Mouse (Mus musculus): ENCODE results near the gene Stt3a. TPM values are rescaled to one million over a fixed set of nuclear protein-coding genes. Genes with fewer than 3 reads are reported as not detected.
A peak's percentile ranks its signal among the peaks of the same experiment; 100 is the strongest.

Gene Stt3a
- polyA plus RNA-seq, 1 experiment from 2014 or later, result 184 TPM

GRCm38 (mm10) chr9:36726131-36727033 lies 41.1 kb downstream of the Stt3a start:
- WGBS, result under 1% methylated on average over 52 of the region's 53 CpGs
- DNase-seq (ENCODE audit: low spot score), result peak; percentile 92

GRCm38 (mm10) chr9:36716624-36717023 lies 50.9 kb downstream of the Stt3a start:
- no peaks in the 10 kb centered on the region for H3K9me3 ChIP-seq (replicated peaks; ENCODE audit: low read length)
- no peak overlapping the region for H3K27ac ChIP-seq
- no peak overlapping the region for H3K4me3 ChIP-seq (replicated peaks; ENCODE audit: low read depth, low read length)
- H3K9ac ChIP-seq (ENCODE audit: low read depth, low read length), result no peak overlapping the region
- H3K27me3 ChIP-seq (ENCODE audit: insufficient read depth, low read length), result no peaks in the 10 kb centered on the region
- H3K4me1 ChIP-seq (replicated peaks; ENCODE audit: insufficient read depth, low read length), result no peaks in the 10 kb centered on the region
- DNase-seq (ENCODE audit: low spot score), result no peak
- no peak overlapping the region for H3K4me2 ChIP-seq (ENCODE audit: low read length)
- H3K36me3 ChIP-seq (ENCODE audit: insufficient read depth, low read length), result 0 out of 2 replicates have a peak, but pooled peaks cover 2% of the 10 kb centered on the region
- no peak for ATAC-seq (replicated peaks; ENCODE audit: low FRiP score, low read depth)
- TF ChIP-seq CTCF (IDR thresholded peaks at IDR 0.05; ENCODE audit: low read depth), result peak; percentile 35; the same call in 1 of the 2 replicates
- WGBS, result 74% methylated on average over 3 of the region's 3 CpGs

More at GRCm38 (mm10) chr9:36726131-36727033, 41.1 kb downstream of the Stt3a start:
- Histone ChIP-seq H3K4me1 (replicated peaks; ENCODE audit: insufficient read depth, low read length) (no peaks in the 10 kb centered on the region), H3K36me3 (ENCODE audit: insufficient read depth, low read length) (0 out of 2 replicates have a peak, but pooled peaks cover 8% of the 10 kb centered on the region), H3K9ac (ENCODE audit: low read depth, low read length) (peak overlapping the region; percentile 66), H3K4me3 (replicated peaks; ENCODE audit: low read depth, low read length) (peak overlapping the region; percentile 69), H3K27me3 (ENCODE audit: insufficient read depth, low read length) (no peaks in the 10 kb centered on the region), H3K4me2 (ENCODE audit: low read length) (peak overlapping the region; percentile 93), H3K9me3 (replicated peaks; ENCODE audit: low read length) (no peaks in the 10 kb centered on the region), H3K27ac (peak overlapping the region; percentile 74)
- no peak for TF ChIP-seq CTCF (IDR thresholded peaks at IDR 0.05; ENCODE audit: low read depth)
- peak; percentile 96 for ATAC-seq (replicated peaks; ENCODE audit: low FRiP score, low read depth)

- no peaks in the 10 kb centered on the region for H3K36me3 ChIP-seq (ENCODE audit: insufficient read depth, low read length)
- no peaks in the 10 kb centered on the region for H3K4me1 ChIP-seq (replicated peaks; ENCODE audit: insufficient read depth, low read length)
- ATAC-seq (replicated peaks; ENCODE audit: low FRiP score, low read depth) (no peak), DNase-seq (ENCODE audit: low spot score) (no peak)
- no peak overlapping the region for H3K27ac ChIP-seq
- no peak for TF ChIP-seq CTCF (IDR thresholded peaks at IDR 0.05; ENCODE audit: low read depth)
- no peak overlapping the region for H3K9ac ChIP-seq (ENCODE audit: low read depth, low read length)
- H3K4me3 ChIP-seq (replicated peaks; ENCODE audit: low read depth, low read length), result no peak overlapping the region
- 92% methylated on average over 6 of the region's 6 CpGs for WGBS
- no peaks in the 10 kb centered on the region for H3K9me3 ChIP-seq (replicated peaks; ENCODE audit: low read length)
- H3K27me3 ChIP-seq (ENCODE audit: insufficient read depth, low read length), result no peaks in the 10 kb centered on the region
- no peak overlapping the region for H3K4me2 ChIP-seq (ENCODE audit: low read length)
Observed at GRCm38 (mm10) chr9:36707304-36707703, 60.2 kb downstream of the Stt3a start.

GRCm38 (mm10) chr9:36705923-36706322 lies 61.6 kb downstream of the Stt3a start:
- Histone ChIP-seq H3K36me3 (ENCODE audit: insufficient read depth, low read length) (no peaks in the 10 kb centered on the region), H3K4me1 (replicated peaks; ENCODE audit: insufficient read depth, low read length) (no peaks in the 10 kb centered on the region), H3K4me3 (replicated peaks; ENCODE audit: low read depth, low read length) (no peak overlapping the region), H3K9me3 (replicated peaks; ENCODE audit: low read length) (no peaks in the 10 kb centered on the region), H3K27ac (no peak overlapping the region), H3K9ac (ENCODE audit: low read depth, low read length) (no peak overlapping the region), H3K27me3 (ENCODE audit: insufficient read depth, low read length) (no peaks in the 10 kb centered on the region), H3K4me2 (ENCODE audit: low read length) (no peak overlapping the region)
- no peak for TF ChIP-seq CTCF (IDR thresholded peaks at IDR 0.05; ENCODE audit: low read depth)
- 90% methylated on average over 3 of the region's 3 CpGs for WGBS
- ATAC-seq (replicated peaks; ENCODE audit: low FRiP score, low read depth), result no peak
- DNase-seq (ENCODE audit: low spot score), result no peak

- no peak for ATAC-seq (replicated peaks; ENCODE audit: low FRiP score, low read depth)
- no peak overlapping the region for H3K4me3 ChIP-seq (replicated peaks; ENCODE audit: low read depth, low read length)
- no peaks in the 10 kb centered on the region for H3K9me3 ChIP-seq (replicated peaks; ENCODE audit: low read length)
- no peak overlapping the region for H3K9ac ChIP-seq (ENCODE audit: low read depth, low read length)
- WGBS, result 93% methylated on average over 10 of the region's 10 CpGs
- TF ChIP-seq CTCF (IDR thresholded peaks at IDR 0.05; ENCODE audit: low read depth), result no peak
- DNase-seq (ENCODE audit: low spot score), result no peak
- no peaks in the 10 kb centered on the region for H3K4me1 ChIP-seq (replicated peaks; ENCODE audit: insufficient read depth, low read length)
- H3K27me3 ChIP-seq (ENCODE audit: insufficient read depth, low read length), result no peaks in the 10 kb centered on the region
- H3K27ac ChIP-seq, result no peak overlapping the region
- H3K4me2 ChIP-seq (ENCODE audit: low read length), result no peak overlapping the region
- H3K36me3 ChIP-seq (ENCODE audit: insufficient read depth, low read length), result no peaks in the 10 kb centered on the region
Observed at GRCm38 (mm10) chr9:36694276-36694675, 73.2 kb downstream of the Stt3a start.

- Histone ChIP-seq H3K27me3 (ENCODE audit: insufficient read depth, low read length) (no peaks in the 10 kb centered on the region), H3K4me2 (ENCODE audit: low read length) (no peak within 1 kb of the TSS), H3K9me3 (replicated peaks; ENCODE audit: low read length) (no peaks in the 10 kb centered on the region), H3K9ac (ENCODE audit: low read depth, low read length) (no peak within 1 kb of the TSS), H3K4me3 (replicated peaks; ENCODE audit: low read depth, low read length) (no peak within 1 kb of the TSS), H3K36me3 (ENCODE audit: insufficient read depth, low read length) (no peaks in the 10 kb centered on the region), H3K27ac (no peak within 1 kb of the TSS), H3K4me1 (replicated peaks; ENCODE audit: insufficient read depth, low read length) (no peaks in the 10 kb centered on the region)
- whole genome bisulfite sequencing, result 60% methylated on average over 1 of the region's 1 CpGs
- DNase-seq (ENCODE audit: low spot score) (no peak), ATAC-seq (replicated peaks; ENCODE audit: low FRiP score, low read depth) (no peak)
- TF ChIP-seq CTCF (IDR thresholded peaks at IDR 0.05; ENCODE audit: low read depth), result no peak
Observed at GRCm38 (mm10) chr9:36692920-36693319, 74.6 kb downstream of the Stt3a start, which contains the start of gene Acrv1. Gene Acrv1 (plus strand): TSS chr9:36693220.
